Mouse (Mus musculus) megakaryocyte, embryonic 14.5 days (primary cell): ENCODE measurements around the gene Sat2.

Experiments
- FLI1 ChIP-seq: IDR thresholded peaks from 2 replicates; pipeline ENCODE4 v1.6.1; 2012; ENCODE audit warnings: low read length, inconsistent platforms, mixed read lengths
- GATA1 ChIP-seq: IDR thresholded peaks from 3 replicates; pipeline ENCODE4 v1.6.1; 2012; ENCODE audit warnings: mixed read lengths, low read length, inconsistent platforms, borderline replicate concordance

- TF ChIP-seq GATA1 (no peak), FLI1 (no peak)
These were observed 15.0 kb upstream of the Sat2 start for GRCm38 (mm10) chr11:69606832-69607231.
